Mouse (Mus musculus) olfactory bulb, adult 2 months (tissue): ENCODE results near the gene Gjd3.

Experiments used
- CTCF ChIP-seq: fragments of 200-500 bp; IDR thresholded peaks from 2 replicates; pipeline ENCODE4 v1.5.1; 2012; ENCODE audit warnings: low read depth, mild to moderate bottlenecking, low read length, moderate library complexity; ENCODE audit not compliant: insufficient read depth
- POLR2A ChIP-seq: fragments of 200-500 bp; IDR thresholded peaks from 2 replicates; pipeline ENCODE4 v1.6.1; 2012; ENCODE audit warnings: mild to moderate bottlenecking, low read depth, low read length, moderate library complexity; ENCODE audit not compliant: insufficient read depth

DNA sequence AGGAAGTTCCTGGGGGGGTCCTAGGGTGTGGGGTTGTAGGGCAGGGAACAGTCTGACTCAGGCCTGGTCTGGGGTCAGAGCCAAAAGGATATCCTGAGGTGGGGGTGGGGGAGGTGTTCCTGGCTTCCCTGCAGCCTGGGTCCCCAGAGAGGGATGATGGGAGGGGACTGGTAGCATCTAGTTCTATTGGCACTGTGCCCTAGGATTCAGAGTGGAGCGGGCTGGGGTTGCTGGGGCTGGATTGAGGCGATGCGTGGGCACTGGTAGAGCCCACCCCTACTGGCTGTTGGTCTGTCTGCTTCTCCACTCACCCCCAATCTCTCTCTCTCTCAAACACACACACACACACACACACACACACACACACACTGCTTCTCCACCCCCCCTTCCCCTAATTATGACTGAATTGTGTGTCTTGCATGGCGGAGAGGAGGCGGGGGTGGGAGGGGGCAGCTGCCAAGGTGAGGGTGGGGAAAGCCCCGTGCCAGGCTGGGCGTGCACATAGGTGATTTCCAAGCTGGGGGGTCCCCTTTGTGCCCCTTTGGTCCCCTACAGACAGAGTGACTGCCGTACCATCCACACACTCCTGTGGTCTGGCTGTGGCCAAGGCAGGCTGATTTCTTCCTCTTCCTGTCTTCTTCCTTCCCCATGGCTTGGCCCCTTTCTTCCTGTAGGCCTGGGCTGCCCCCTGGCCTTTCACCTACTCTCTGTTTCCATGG lies 39.7 kb downstream of the Gjd3 start:
- no peak for TF ChIP-seq CTCF
- no peak for TF ChIP-seq POLR2A
